Mouse (Mus musculus): ENCODE measurements at regions not wholly inside any gene's neighbourhood (a gene's known extent, or its start where the extent isn't known, plus 50 kb on each side); places are given as distances from the start of the nearest gene placed in this dataset.

- Histone ChIP-seq H3K36me3 (ENCODE audit: control insufficient read depth, insufficient read depth, low read length) (no peaks in the 10 kb centered on the region), H3K4me3 (ENCODE audit: low read depth, low read length) (no peak overlapping the region), H3K27me3 (ENCODE audit: control insufficient read depth, insufficient read depth, low read length) (no peaks in the 10 kb centered on the region), H3K9me3 (ENCODE audit: control insufficient read depth, low read length) (no peaks in the 10 kb centered on the region), H3K4me2 (ENCODE audit: low read depth, low read length, severe bottlenecking) (no peak overlapping the region), H3K9ac (ENCODE audit: low read length) (no peak overlapping the region), H3K4me1 (replicated peaks; ENCODE audit: control insufficient read depth, insufficient read depth, low read length) (no peaks in the 10 kb centered on the region), H3K27ac (ENCODE audit: low read depth, low read length) (no peak overlapping the region)
- DNase-seq (ENCODE audit: low spot score) (peak; percentile 73), ATAC-seq (replicated peaks; ENCODE audit: low FRiP score) (no peak)
- WGBS = 25% methylated on average over 6 of the region's 6 CpGs
These were observed 278.1 kb downstream of the Gm7361 start for GRCm38 (mm10) chr5:26535556-26535955.

- H3K4me3 ChIP-seq (ENCODE audit: low read depth, low read length) = no peak overlapping the region
- no peak for ATAC-seq (replicated peaks; ENCODE audit: low FRiP score)
- WGBS = 87% methylated on average over 1 of the region's 1 CpGs
- no peaks in the 10 kb centered on the region for H3K4me1 ChIP-seq (replicated peaks; ENCODE audit: control insufficient read depth, insufficient read depth, low read length)
- H3K36me3 ChIP-seq (ENCODE audit: control insufficient read depth, insufficient read depth, low read length) = no peaks in the 10 kb centered on the region
- no peak overlapping the region for H3K27ac ChIP-seq (ENCODE audit: low read depth, low read length)
- no peak overlapping the region for H3K9ac ChIP-seq (ENCODE audit: low read length)
- H3K9me3 ChIP-seq (ENCODE audit: control insufficient read depth, low read length) = no peaks in the 10 kb centered on the region
- no peaks in the 10 kb centered on the region for H3K27me3 ChIP-seq (ENCODE audit: control insufficient read depth, insufficient read depth, low read length)
- no peak overlapping the region for H3K4me2 ChIP-seq (ENCODE audit: low read depth, low read length, severe bottlenecking)
- no peak for DNase-seq (ENCODE audit: low spot score)
These were observed 253.7 kb upstream of the Dpp6 start for GRCm38 (mm10) chr5:26563291-26563690.

- WGBS = 82% methylated on average over 1 of the region's 1 CpGs
- no peak overlapping the region for H3K4me2 ChIP-seq (ENCODE audit: low read depth, low read length, severe bottlenecking)
- H3K4me3 ChIP-seq (ENCODE audit: low read depth, low read length) = no peak overlapping the region
- H3K4me1 ChIP-seq (replicated peaks; ENCODE audit: control insufficient read depth, insufficient read depth, low read length) = no peaks in the 10 kb centered on the region
- H3K9ac ChIP-seq (ENCODE audit: low read length) = no peak overlapping the region
- no peaks in the 10 kb centered on the region for H3K36me3 ChIP-seq (ENCODE audit: control insufficient read depth, insufficient read depth, low read length)
- ATAC-seq (replicated peaks; ENCODE audit: low FRiP score) (no peak), DNase-seq (ENCODE audit: low spot score) (no peak)
- no peaks in the 10 kb centered on the region for H3K27me3 ChIP-seq (ENCODE audit: control insufficient read depth, insufficient read depth, low read length)
- no peaks in the 10 kb centered on the region for H3K9me3 ChIP-seq (ENCODE audit: control insufficient read depth, low read length)
- no peak overlapping the region for H3K27ac ChIP-seq (ENCODE audit: low read depth, low read length)
These were observed 252.9 kb upstream of the Dpp6 start for GRCm38 (mm10) chr5:26564056-26564455.

- WGBS = 93% methylated on average over 3 of the region's 3 CpGs
- Histone ChIP-seq H3K4me1 (replicated peaks; ENCODE audit: control insufficient read depth, insufficient read depth, low read length) (no peaks in the 10 kb centered on the region), H3K27me3 (ENCODE audit: control insufficient read depth, insufficient read depth, low read length) (no peaks in the 10 kb centered on the region), H3K4me2 (ENCODE audit: low read depth, low read length, severe bottlenecking) (no peak overlapping the region), H3K9ac (ENCODE audit: low read length) (no peak overlapping the region), H3K9me3 (ENCODE audit: control insufficient read depth, low read length) (no peaks in the 10 kb centered on the region), H3K27ac (ENCODE audit: low read depth, low read length) (no peak overlapping the region), H3K36me3 (ENCODE audit: control insufficient read depth, insufficient read depth, low read length) (no peaks in the 10 kb centered on the region), H3K4me3 (ENCODE audit: low read depth, low read length) (no peak overlapping the region)
- DNase-seq (ENCODE audit: low spot score) (no peak), ATAC-seq (replicated peaks; ENCODE audit: low FRiP score) (no peak)
These were observed 244.3 kb upstream of the Dpp6 start for GRCm38 (mm10) chr5:26572691-26573191.

GRCm38 (mm10) chr5:26573446-26573845 is 243.6 kb upstream of the Dpp6 start:
- H3K27ac ChIP-seq (ENCODE audit: low read depth, low read length) = no peak overlapping the region
- no peaks in the 10 kb centered on the region for H3K4me1 ChIP-seq (replicated peaks; ENCODE audit: control insufficient read depth, insufficient read depth, low read length)
- no peaks in the 10 kb centered on the region for H3K9me3 ChIP-seq (ENCODE audit: control insufficient read depth, low read length)
- no peaks in the 10 kb centered on the region for H3K36me3 ChIP-seq (ENCODE audit: control insufficient read depth, insufficient read depth, low read length)
- H3K4me3 ChIP-seq (ENCODE audit: low read depth, low read length) = no peak overlapping the region
- DNase-seq (ENCODE audit: low spot score) (no peak), ATAC-seq (replicated peaks; ENCODE audit: low FRiP score) (no peak)
- H3K27me3 ChIP-seq (ENCODE audit: control insufficient read depth, insufficient read depth, low read length) = no peaks in the 10 kb centered on the region
- H3K9ac ChIP-seq (ENCODE audit: low read length) = no peak overlapping the region
- H3K4me2 ChIP-seq (ENCODE audit: low read depth, low read length, severe bottlenecking) = no peak overlapping the region
- 74% methylated on average over 3 of the region's 3 CpGs for WGBS

- WGBS = 81% methylated on average over 5 of the region's 5 CpGs
- Histone ChIP-seq H3K9me3 (ENCODE audit: control insufficient read depth, low read length) (no peaks in the 10 kb centered on the region), H3K27me3 (ENCODE audit: control insufficient read depth, insufficient read depth, low read length) (no peaks in the 10 kb centered on the region), H3K4me2 (ENCODE audit: low read depth, low read length, severe bottlenecking) (no peak overlapping the region), H3K9ac (ENCODE audit: low read length) (no peak overlapping the region), H3K4me3 (ENCODE audit: low read depth, low read length) (no peak overlapping the region), H3K36me3 (ENCODE audit: control insufficient read depth, insufficient read depth, low read length) (no peaks in the 10 kb centered on the region), H3K27ac (ENCODE audit: low read depth, low read length) (no peak overlapping the region), H3K4me1 (replicated peaks; ENCODE audit: control insufficient read depth, insufficient read depth, low read length) (no peaks in the 10 kb centered on the region)
- DNase-seq (ENCODE audit: low spot score) (no peak), ATAC-seq (replicated peaks; ENCODE audit: low FRiP score) (no peak)
These were observed 230.9 kb upstream of the Dpp6 start for GRCm38 (mm10) chr5:26586108-26586507.

GRCm38 (mm10) chr5:26590886-26591285 is 226.1 kb upstream of the Dpp6 start:
- WGBS = 87% methylated on average over 6 of the region's 6 CpGs
- Histone ChIP-seq H3K27ac (ENCODE audit: low read depth, low read length) (no peak overlapping the region), H3K9me3 (ENCODE audit: control insufficient read depth, low read length) (no peaks in the 10 kb centered on the region), H3K27me3 (ENCODE audit: control insufficient read depth, insufficient read depth, low read length) (no peaks in the 10 kb centered on the region), H3K4me2 (ENCODE audit: low read depth, low read length, severe bottlenecking) (no peak overlapping the region), H3K9ac (ENCODE audit: low read length) (no peak overlapping the region), H3K4me3 (ENCODE audit: low read depth, low read length) (no peak overlapping the region), H3K4me1 (replicated peaks; ENCODE audit: control insufficient read depth, insufficient read depth, low read length) (no peaks in the 10 kb centered on the region), H3K36me3 (ENCODE audit: control insufficient read depth, insufficient read depth, low read length) (no peaks in the 10 kb centered on the region)
- DNase-seq (ENCODE audit: low spot score) (no peak), ATAC-seq (replicated peaks; ENCODE audit: low FRiP score) (no peak)

GRCm38 (mm10) chr5:26592341-26592740 is 224.7 kb upstream of the Dpp6 start:
- H3K27me3 ChIP-seq (ENCODE audit: control insufficient read depth, insufficient read depth, low read length) = no peaks in the 10 kb centered on the region
- H3K4me1 ChIP-seq (replicated peaks; ENCODE audit: control insufficient read depth, insufficient read depth, low read length) = no peaks in the 10 kb centered on the region
- H3K4me2 ChIP-seq (ENCODE audit: low read depth, low read length, severe bottlenecking) = no peak overlapping the region
- WGBS = 83% methylated on average over 3 of the region's 3 CpGs
- H3K27ac ChIP-seq (ENCODE audit: low read depth, low read length) = no peak overlapping the region
- H3K9me3 ChIP-seq (ENCODE audit: control insufficient read depth, low read length) = no peaks in the 10 kb centered on the region
- DNase-seq (ENCODE audit: low spot score) = no peak
- no peaks in the 10 kb centered on the region for H3K36me3 ChIP-seq (ENCODE audit: control insufficient read depth, insufficient read depth, low read length)
- H3K4me3 ChIP-seq (ENCODE audit: low read depth, low read length) = no peak overlapping the region
- H3K9ac ChIP-seq (ENCODE audit: low read length) = no peak overlapping the region
- no peak for ATAC-seq (replicated peaks; ENCODE audit: low FRiP score)

GRCm38 (mm10) chr5:26597991-26598390 is 219.0 kb upstream of the Dpp6 start:
- no peak for ATAC-seq (replicated peaks; ENCODE audit: low FRiP score)
- no peaks in the 10 kb centered on the region for H3K4me1 ChIP-seq (replicated peaks; ENCODE audit: control insufficient read depth, insufficient read depth, low read length)
- no peak overlapping the region for H3K4me2 ChIP-seq (ENCODE audit: low read depth, low read length, severe bottlenecking)
- no peak overlapping the region for H3K27ac ChIP-seq (ENCODE audit: low read depth, low read length)
- no peaks in the 10 kb centered on the region for H3K36me3 ChIP-seq (ENCODE audit: control insufficient read depth, insufficient read depth, low read length)
- WGBS = 91% methylated on average over 2 of the region's 2 CpGs
- DNase-seq (ENCODE audit: low spot score) = no peak
- H3K9me3 ChIP-seq (ENCODE audit: control insufficient read depth, low read length) = no peaks in the 10 kb centered on the region
- no peaks in the 10 kb centered on the region for H3K27me3 ChIP-seq (ENCODE audit: control insufficient read depth, insufficient read depth, low read length)
- H3K9ac ChIP-seq (ENCODE audit: low read length) = no peak overlapping the region
- H3K4me3 ChIP-seq (ENCODE audit: low read depth, low read length) = no peak overlapping the region

Data from forebrain, embryonic 11.5 days (tissue).